ENCODE assay signal across 8 mouse cellular contexts in the genomic region with DNA sequence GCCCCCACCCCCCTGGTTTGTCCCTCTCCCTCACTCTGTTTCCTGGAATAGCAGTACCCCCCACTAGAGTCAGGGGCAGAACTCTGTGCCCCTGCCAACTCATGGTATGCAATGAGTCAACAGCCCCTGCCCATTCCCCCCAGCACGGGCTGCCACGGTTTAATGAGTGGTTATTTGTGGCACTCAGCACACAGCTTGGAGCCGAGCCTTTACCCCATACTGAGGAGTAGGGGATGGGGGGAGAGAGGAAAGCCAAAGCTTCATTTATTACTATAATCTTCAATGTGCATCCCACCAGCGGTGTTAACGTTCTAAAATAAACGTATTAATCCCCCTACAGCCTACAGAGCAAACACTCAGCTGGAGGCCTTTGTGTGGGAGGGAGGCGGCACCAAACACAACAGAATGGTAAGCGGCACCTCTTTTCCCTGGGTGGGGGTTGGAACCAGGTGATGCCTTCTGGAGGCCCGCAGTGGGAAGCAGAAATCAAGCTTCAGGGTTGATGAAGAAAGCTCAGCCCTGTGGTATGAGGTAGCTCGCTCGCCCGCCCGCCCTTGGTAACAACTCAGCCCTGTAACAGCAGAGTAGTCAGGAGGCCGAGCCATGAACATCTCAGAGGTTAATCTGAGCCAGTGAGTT. TPM values are rescaled to one million over a fixed set of nuclear protein-coding genes. Genes with fewer than 3 reads are reported as not detected.
A peak's percentile ranks its signal among the peaks of the same experiment; 100 is the strongest.
DNase-seq lines count a peak whose midpoint lies in the region; ATAC-seq lines count a peak whose summit lies in the region.
"Had no signal": no experiment of that assay in that cellular context is flagged by ENCODE, and none has a peak within 500 bp of the region (broad histone marks: within the 10 kb centered on the region; RNA-seq: fewer than 3 reads in every experiment).

No protein-coding gene starts in this region.

- peak; percentile 41 for DNase-seq in midbrain, embryonic 10.5 days (ENCODE audit: low spot score)
- DNase-seq in kidney, postnatal 10 days, result no peak
- DNase-seq: layer of hippocampus, adult 9-11 months had no signal

- no peaks in the 10 kb centered on the region for H3K9me3 ChIP-seq in midbrain, embryonic 10.5 days (replicated peaks)
- no peaks in the 10 kb centered on the region for H3K9me3 ChIP-seq in midbrain, embryonic 16.5 days (replicated peaks; ENCODE audit: control insufficient read depth, low read length, poor library complexity, severe bottlenecking)
- no peaks in the 10 kb centered on the region for H3K9me3 ChIP-seq in embryonic facial prominence, embryonic 15.5 days (replicated peaks)
- no peaks in the 10 kb centered on the region for H3K9me3 ChIP-seq in hindbrain, embryonic 13.5 days
- no peaks in the 10 kb centered on the region for H3K9me3 ChIP-seq in stomach, embryonic 14.5 days (ENCODE audit: control insufficient read depth, low read depth, low read length)

- H3K4me3 ChIP-seq in midbrain, embryonic 10.5 days, result peak overlapping the region; percentile 34
- H3K4me3 ChIP-seq in midbrain, embryonic 16.5 days (ENCODE audit: low read depth, low read length), result no peak overlapping the region
- no peak overlapping the region for H3K4me3 ChIP-seq in embryonic facial prominence, embryonic 15.5 days (replicated peaks)
- H3K4me3 ChIP-seq in hindbrain, embryonic 13.5 days, result no peak overlapping the region
- H3K4me3 ChIP-seq in stomach, embryonic 14.5 days (ENCODE audit: low read depth, low read length), result no peak overlapping the region

- peaks cover 50% of the 10 kb centered on the region for H3K27me3 ChIP-seq in midbrain, embryonic 10.5 days (ENCODE audit: low read depth, poor library complexity, severe bottlenecking)
- H3K27me3 ChIP-seq in midbrain, embryonic 16.5 days (ENCODE audit: control insufficient read depth, insufficient read depth, low read depth, low read length), result peaks cover 4% of the 10 kb centered on the region
- peaks cover 18% of the 10 kb centered on the region for H3K27me3 ChIP-seq in embryonic facial prominence, embryonic 15.5 days
- H3K27me3 ChIP-seq in hindbrain, embryonic 13.5 days, result peaks cover 31% of the 10 kb centered on the region
- peaks cover 6% of the 10 kb centered on the region; the same call in 1 of the 2 replicates for H3K27me3 ChIP-seq in stomach, embryonic 14.5 days (ENCODE audit: control insufficient read depth, insufficient read depth, low read length)

- H3K9ac ChIP-seq in midbrain, embryonic 16.5 days (ENCODE audit: low read depth, low read length), result no peak overlapping the region
- no peak overlapping the region for H3K9ac ChIP-seq in embryonic facial prominence, embryonic 15.5 days
- H3K9ac ChIP-seq in hindbrain, embryonic 13.5 days, result no peak overlapping the region
- no peak overlapping the region for H3K9ac ChIP-seq in stomach, embryonic 14.5 days (replicated peaks; ENCODE audit: low read depth, low read length)

- H3K27ac ChIP-seq in midbrain, embryonic 10.5 days (replicated peaks), result peak overlapping the region; percentile 82
- no peak overlapping the region for H3K27ac ChIP-seq in midbrain, embryonic 16.5 days (ENCODE audit: low read length)
- peak overlapping the region; percentile 77 for H3K27ac ChIP-seq in embryonic facial prominence, embryonic 15.5 days (replicated peaks)
- H3K27ac ChIP-seq in hindbrain, embryonic 13.5 days, result peak overlapping the region; percentile 53; the same call in 1 of the 2 replicates
- peak overlapping the region; percentile 69 for H3K27ac ChIP-seq in stomach, embryonic 14.5 days (ENCODE audit: low read length)

- H3K36me3 ChIP-seq in midbrain, embryonic 10.5 days, result no peaks in the 10 kb centered on the region
- no peaks in the 10 kb centered on the region for H3K36me3 ChIP-seq in midbrain, embryonic 16.5 days (ENCODE audit: control insufficient read depth, insufficient read depth, low read length)
- no peaks in the 10 kb centered on the region for H3K36me3 ChIP-seq in embryonic facial prominence, embryonic 15.5 days
- H3K36me3 ChIP-seq in hindbrain, embryonic 13.5 days, result no peaks in the 10 kb centered on the region
- H3K36me3 ChIP-seq in stomach, embryonic 14.5 days (ENCODE audit: control insufficient read depth, insufficient read depth, low read length), result no peaks in the 10 kb centered on the region

- ATAC-seq in midbrain, embryonic 16.5 days, result no peak
- ATAC-seq in embryonic facial prominence, embryonic 15.5 days (ENCODE audit: insufficient number of reproducible peaks, low FRiP score, low TSS enrichment, low read depth), result peak; percentile 79
- ATAC-seq in hindbrain, embryonic 13.5 days (ENCODE audit: low FRiP score), result 0 out of 2 replicates have a peak, but pooled peaks have one; percentile 33
- ATAC-seq in stomach, embryonic 14.5 days (ENCODE audit: insufficient number of reproducible peaks, insufficient read depth, low FRiP score, low read depth), result 0 out of 2 replicates have a peak, but pooled peaks have one; percentile 47
- no peak for ATAC-seq in megakaryocyte progenitor cell, adult 5-6 weeks (replicated peaks; ENCODE audit: poor library complexity)

- no peak overlapping the region for H3K4me2 ChIP-seq in midbrain, embryonic 16.5 days (ENCODE audit: low read length)
- 0 out of 2 replicates have a peak overlapping the region, but pooled peaks have one; percentile 6 for H3K4me2 ChIP-seq in embryonic facial prominence, embryonic 15.5 days (replicated peaks)
- no peak overlapping the region for H3K4me2 ChIP-seq in hindbrain, embryonic 13.5 days
- peak overlapping the region; percentile 26; the same call in 1 of the 2 replicates for H3K4me2 ChIP-seq in stomach, embryonic 14.5 days (replicated peaks; ENCODE audit: low read depth, low read length)

- WGBS in midbrain, embryonic 10.5 days, result 19% methylated on average over 14 of the region's 14 CpGs
- WGBS in midbrain, embryonic 16.5 days, result 19% methylated on average over 14 of the region's 14 CpGs
- 29% methylated on average over 14 of the region's 14 CpGs for WGBS in embryonic facial prominence, embryonic 15.5 days
- 31% methylated on average over 14 of the region's 14 CpGs for WGBS in hindbrain, embryonic 13.5 days
- 36% methylated on average over 14 of the region's 14 CpGs for WGBS in stomach, embryonic 14.5 days

- H3K4me1 ChIP-seq in midbrain, embryonic 10.5 days, result peaks cover 75% of the 10 kb centered on the region
- H3K4me1 ChIP-seq in midbrain, embryonic 16.5 days (ENCODE audit: control insufficient read depth, insufficient read depth, low read length), result peaks cover 21% of the 10 kb centered on the region
- peaks cover 45% of the 10 kb centered on the region for H3K4me1 ChIP-seq in embryonic facial prominence, embryonic 15.5 days
- peaks cover 42% of the 10 kb centered on the region for H3K4me1 ChIP-seq in hindbrain, embryonic 13.5 days (replicated peaks)
- H3K4me1 ChIP-seq in stomach, embryonic 14.5 days (ENCODE audit: control insufficient read depth, insufficient read depth, low read length), result peaks cover 29% of the 10 kb centered on the region

RNA-seq across cellular contexts. Expression of gene Pcp4l1, which starts 6.5 kb away (rescaled TPM):
- 26.7 and 35.9 TPM in 2 replicates for polyA plus RNA-seq in midbrain, embryonic 10.5 days (2016; fragmentation: Nextera tagmentation; extraction: Ambion mirVana)
- 15.1 and 20.7 TPM in 2 replicates for polyA plus RNA-seq in midbrain, embryonic 16.5 days (2015; fragmentation: Nextera tagmentation; extraction: Ambion mirVana)
- 35.8 and 38.1 TPM in 2 replicates for polyA plus RNA-seq in embryonic facial prominence, embryonic 15.5 days (2015; fragmentation: Nextera tagmentation; extraction: Ambion mirVana)
- polyA plus RNA-seq in hindbrain, embryonic 13.5 days (2015; fragmentation: Nextera tagmentation; extraction: Ambion mirVana), result 25.1 and 44.1 TPM in 2 replicates
- polyA plus RNA-seq in stomach, embryonic 14.5 days (2014; fragmentation: Nextera tagmentation; extraction: Ambion mirVana), result 35.6 and 39.6 TPM in 2 replicates
- total RNA-seq in megakaryocyte progenitor cell, adult 5-6 weeks (2015), result 12.8 and 14.4 TPM in 2 replicates
- 7.1 and 8.5 TPM in 2 replicates for total RNA-seq in megakaryocyte progenitor cell, adult 5-6 weeks (2017)

RNA-seq across cellular contexts. Expression of gene Nr1i3, which starts 24.2 kb away (rescaled TPM):
- 0.28 and 0.36 TPM in 2 replicates for polyA plus RNA-seq in midbrain, embryonic 10.5 days (2016; fragmentation: Nextera tagmentation; extraction: Ambion mirVana)
- polyA plus RNA-seq in midbrain, embryonic 16.5 days (2015; fragmentation: Nextera tagmentation; extraction: Ambion mirVana), result 0.38 and 0.47 TPM in 2 replicates
- 0.24 and 0.42 TPM in 2 replicates for polyA plus RNA-seq in embryonic facial prominence, embryonic 15.5 days (2015; fragmentation: Nextera tagmentation; extraction: Ambion mirVana)
- polyA plus RNA-seq in hindbrain, embryonic 13.5 days (2015; fragmentation: Nextera tagmentation; extraction: Ambion mirVana), result 0.32 and 0.48 TPM in 2 replicates
- polyA plus RNA-seq in stomach, embryonic 14.5 days (2014; fragmentation: Nextera tagmentation; extraction: Ambion mirVana), result 0.17 and 0.30 TPM in 2 replicates
- not detected in 2 replicates for total RNA-seq in megakaryocyte progenitor cell, adult 5-6 weeks (2015)
- total RNA-seq in megakaryocyte progenitor cell, adult 5-6 weeks (2017), result 0.12 and 0.17 TPM in 2 replicates

RNA-seq across cellular contexts. Expression of gene Tomm40l, which starts 32.7 kb away (rescaled TPM):
- polyA plus RNA-seq in midbrain, embryonic 10.5 days (2016; fragmentation: Nextera tagmentation; extraction: Ambion mirVana), result 32.2 and 34.7 TPM in 2 replicates
- polyA plus RNA-seq in midbrain, embryonic 16.5 days (2015; fragmentation: Nextera tagmentation; extraction: Ambion mirVana), result 46.8 and 58.3 TPM in 2 replicates
- polyA plus RNA-seq in embryonic facial prominence, embryonic 15.5 days (2015; fragmentation: Nextera tagmentation; extraction: Ambion mirVana), result 29.5 and 30.0 TPM in 2 replicates
- 35.4 and 42.4 TPM in 2 replicates for polyA plus RNA-seq in hindbrain, embryonic 13.5 days (2015; fragmentation: Nextera tagmentation; extraction: Ambion mirVana)
- 25.0 and 28.2 TPM in 2 replicates for polyA plus RNA-seq in stomach, embryonic 14.5 days (2014; fragmentation: Nextera tagmentation; extraction: Ambion mirVana)
- 13.0 and 15.4 TPM in 2 replicates for total RNA-seq in megakaryocyte progenitor cell, adult 5-6 weeks (2015)
- 18.2 and 25.7 TPM in 2 replicates for total RNA-seq in megakaryocyte progenitor cell, adult 5-6 weeks (2017)

RNA-seq across cellular contexts. Expression of gene Apoa2, which starts 35.3 kb away (rescaled TPM):
- polyA plus RNA-seq in midbrain, embryonic 10.5 days (2016; fragmentation: Nextera tagmentation; extraction: Ambion mirVana), result 4.1 and 4.4 TPM in 2 replicates
- 2.1 and 3.1 TPM in 2 replicates for polyA plus RNA-seq in midbrain, embryonic 16.5 days (2015; fragmentation: Nextera tagmentation; extraction: Ambion mirVana)
- 1.3 and 1.9 TPM in 2 replicates for polyA plus RNA-seq in embryonic facial prominence, embryonic 15.5 days (2015; fragmentation: Nextera tagmentation; extraction: Ambion mirVana)
- polyA plus RNA-seq in hindbrain, embryonic 13.5 days (2015; fragmentation: Nextera tagmentation; extraction: Ambion mirVana), result 4.4 and 6.0 TPM in 2 replicates
- polyA plus RNA-seq in stomach, embryonic 14.5 days (2014; fragmentation: Nextera tagmentation; extraction: Ambion mirVana), result 3.9 and 7.3 TPM in 2 replicates
- 0.94 and 2.3 TPM in 2 replicates for total RNA-seq in megakaryocyte progenitor cell, adult 5-6 weeks (2015)
- not detected in 2 replicates for total RNA-seq in megakaryocyte progenitor cell, adult 5-6 weeks (2017)

RNA-seq across cellular contexts. Expression of gene Mpz, which starts 39.1 kb away (rescaled TPM):
- 0.26 TPM in 1 of 2 replicates, not detected in the other for polyA plus RNA-seq in midbrain, embryonic 10.5 days (2016; fragmentation: Nextera tagmentation; extraction: Ambion mirVana)
- polyA plus RNA-seq in midbrain, embryonic 16.5 days (2015; fragmentation: Nextera tagmentation; extraction: Ambion mirVana), result 0.20 and 0.63 TPM in 2 replicates
- 6.8 and 8.5 TPM in 2 replicates for polyA plus RNA-seq in embryonic facial prominence, embryonic 15.5 days (2015; fragmentation: Nextera tagmentation; extraction: Ambion mirVana)
- polyA plus RNA-seq in hindbrain, embryonic 13.5 days (2015; fragmentation: Nextera tagmentation; extraction: Ambion mirVana), result 4.9 and 7.9 TPM in 2 replicates
- 1.9 and 2.0 TPM in 2 replicates for polyA plus RNA-seq in stomach, embryonic 14.5 days (2014; fragmentation: Nextera tagmentation; extraction: Ambion mirVana)
- not detected in 2 replicates for total RNA-seq in megakaryocyte progenitor cell, adult 5-6 weeks (2015)
- not detected in 2 replicates for total RNA-seq in megakaryocyte progenitor cell, adult 5-6 weeks (2017)

Comparison
In these comparisons a context has a peak if more than half of its experiments do, and no peak if none do; other contexts are left out.
1. ATAC-seq: peak in embryonic facial prominence, embryonic 15.5 days (single experiment), hindbrain, embryonic 13.5 days (single experiment) and stomach, embryonic 14.5 days (single experiment); none in midbrain, embryonic 16.5 days (single experiment) and megakaryocyte progenitor cell, adult 5-6 weeks (single experiment).
2. H3K4me2 ChIP-seq: peak in embryonic facial prominence, embryonic 15.5 days (single experiment) and stomach, embryonic 14.5 days (single experiment); none in midbrain, embryonic 16.5 days (single experiment) and hindbrain, embryonic 13.5 days (single experiment).